In genomic region chr6:144513761-144514160, GRCm38 (mm10) we compare ENCODE assay signal across 11 mouse cellular contexts.
DNase-seq lines count a peak whose midpoint lies in the region; ATAC-seq lines count a peak whose summit lies in the region.
"Had no signal": no experiment of that assay in that cellular context is flagged by ENCODE, and none has a peak within 500 bp of the region (broad histone marks: within the 10 kb centered on the region; RNA-seq: fewer than 3 reads in every experiment).

No protein-coding gene starts in this region.

- no peak overlapping the region for H3K4me2 ChIP-seq in embryonic facial prominence, embryonic 14.5 days (ENCODE audit: low read depth, low read length)
- H3K4me2 ChIP-seq: embryonic facial prominence, embryonic 15.5 days; limb, embryonic 13.5 days; neural tube, embryonic 12.5 days had no signal

- H3K4me1 ChIP-seq in embryonic facial prominence, embryonic 14.5 days (ENCODE audit: control insufficient read depth, insufficient read depth, low read length) = no peaks in the 10 kb centered on the region
- H3K4me1 ChIP-seq in embryonic facial prominence, embryonic 10.5 days = 0 out of 2 replicates have a peak, but pooled peaks cover 3% of the 10 kb centered on the region

- H3K27ac ChIP-seq in embryonic facial prominence, embryonic 14.5 days (replicated peaks; ENCODE audit: low read depth, low read length) = no peak overlapping the region
- H3K27ac ChIP-seq in embryonic facial prominence, embryonic 10.5 days (replicated peaks) = no peak overlapping the region
- H3K27ac ChIP-seq: embryonic facial prominence, embryonic 15.5 days; limb, embryonic 13.5 days; neural tube, embryonic 12.5 days had no signal

- WGBS in embryonic facial prominence, embryonic 14.5 days = 63% methylated on average over 8 of the region's 8 CpGs
- WGBS in embryonic facial prominence, embryonic 10.5 days = 81% methylated on average over 8 of the region's 8 CpGs

- H3K27me3 ChIP-seq in embryonic facial prominence, embryonic 14.5 days (replicated peaks; ENCODE audit: control insufficient read depth, insufficient read depth, low read length) = no peaks in the 10 kb centered on the region
- H3K27me3 ChIP-seq in embryonic facial prominence, embryonic 10.5 days (replicated peaks; ENCODE audit: low read depth, poor library complexity, severe bottlenecking) = no peaks in the 10 kb centered on the region
- H3K27me3 ChIP-seq: embryonic facial prominence, embryonic 15.5 days; limb, embryonic 13.5 days; neural tube, embryonic 12.5 days had no signal

- H3K9ac ChIP-seq in embryonic facial prominence, embryonic 14.5 days (ENCODE audit: low read depth, low read length) = no peak overlapping the region
- H3K9ac ChIP-seq: embryonic facial prominence, embryonic 15.5 days; limb, embryonic 13.5 days; neural tube, embryonic 12.5 days had no signal

- no peaks in the 10 kb centered on the region for H3K9me3 ChIP-seq in embryonic facial prominence, embryonic 14.5 days (ENCODE audit: control insufficient read depth, low read length)
- H3K9me3 ChIP-seq in embryonic facial prominence, embryonic 10.5 days = no peaks in the 10 kb centered on the region
- H3K9me3 ChIP-seq: embryonic facial prominence, embryonic 15.5 days; limb, embryonic 13.5 days; neural tube, embryonic 12.5 days had no signal

- intact Hi-C loops in left cerebral cortex, postnatal 36 days (cut with DNase I) = no loop called here

- no peaks in the 10 kb centered on the region for H3K36me3 ChIP-seq in embryonic facial prominence, embryonic 14.5 days (ENCODE audit: control insufficient read depth, insufficient read depth, low read length)
- H3K36me3 ChIP-seq in embryonic facial prominence, embryonic 10.5 days (replicated peaks) = no peaks in the 10 kb centered on the region
- H3K36me3 ChIP-seq: embryonic facial prominence, embryonic 15.5 days; limb, embryonic 13.5 days; neural tube, embryonic 12.5 days had no signal

- no peak overlapping the region for H3K4me3 ChIP-seq in embryonic facial prominence, embryonic 14.5 days (ENCODE audit: low read depth, low read length)
- no peak overlapping the region for H3K4me3 ChIP-seq in embryonic facial prominence, embryonic 10.5 days
- H3K4me3 ChIP-seq: embryonic facial prominence, embryonic 15.5 days; limb, embryonic 13.5 days; neural tube, embryonic 12.5 days had no signal

- peak; percentile 32 for DNase-seq in embryonic facial prominence, embryonic 14.5 days (ENCODE audit: low spot score)
- DNase-seq in embryonic facial prominence, embryonic 10.5 days (ENCODE audit: low spot score) = no peak
- peak; percentile 12 for DNase-seq in ovary, adult 18-20 months (ENCODE audit: low spot score)
- DNase-seq in ovary, postnatal 10 days (ENCODE audit: low spot score) = no peak
- peak; percentile 52 for DNase-seq in heart, postnatal 4 days
- DNase-seq in ovary, postnatal 14 days (ENCODE audit: low spot score) = peak; percentile 15
- DNase-seq in left cerebral cortex, postnatal 36 days (ENCODE audit: low spot score in 2 of 2) = no peak
- no peak for DNase-seq in layer of hippocampus, postnatal 10 days (ENCODE audit: low spot score in 2 of 2)

- no peak for ATAC-seq in embryonic facial prominence, embryonic 14.5 days (ENCODE audit: low read depth)

Comparison
In these comparisons a context has a peak if more than half of its experiments do, and no peak if none do; other contexts are left out.
1. DNase-seq: peak in embryonic facial prominence, embryonic 14.5 days (single experiment), ovary, adult 18-20 months (single experiment), heart, postnatal 4 days (single experiment) and ovary, postnatal 14 days (single experiment); none in embryonic facial prominence, embryonic 10.5 days (single experiment), ovary, postnatal 10 days (single experiment), left cerebral cortex, postnatal 36 days (0 of 2) and layer of hippocampus, postnatal 10 days (0 of 2).